Mouse (Mus musculus) B cell, adult 62 days (primary cell): ENCODE data around the gene Igfbp3. TPM values are rescaled to one million over a fixed set of nuclear protein-coding genes. Genes with fewer than 3 reads are reported as not detected.

Source experiments
- total RNA-seq: library from RNA; stranded (reverse); gene quantifications from 4 replicates; pipeline ENCODE4 v1.2.4, GENCODE M21; 2023

Igfbp3 gene
- total RNA-seq, result 0.30 TPM in 1 of 4 replicates, not detected in the others

GRCm38 (mm10) chr11:7213501-7214341 lies at the start of gene Igfbp3:
Gene Igfbp3 (minus strand): TSS chr11:7213923.

DNA sequence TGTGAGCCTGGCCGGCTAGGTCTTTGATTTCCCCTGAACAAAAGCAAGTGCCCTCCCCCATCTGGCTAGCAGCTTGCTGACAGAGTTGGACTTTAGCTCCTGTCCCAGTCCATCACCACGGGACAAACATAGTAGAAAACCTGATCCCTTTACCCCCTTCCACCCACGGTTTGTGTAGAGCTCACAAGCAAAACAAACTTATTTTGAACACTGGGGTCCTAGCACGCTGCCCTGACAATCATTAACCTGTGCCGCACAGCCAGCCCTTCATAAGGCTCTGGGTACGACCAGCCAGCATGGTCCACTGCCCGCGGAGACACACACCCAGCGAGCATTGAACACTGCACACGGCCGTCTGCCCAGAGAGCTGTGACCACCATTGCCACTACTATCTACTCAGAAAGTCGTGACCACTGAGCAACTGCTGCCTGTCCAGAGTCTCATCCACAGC lies 16.2 kb downstream of the Igfbp3 start, which contains the start of gene Igfbp1:
Igfbp1 (plus strand) TSS at position 292 of the 451 bp plus-strand sequence.

GRCm38 (mm10) chr11:7188469-7188868 lies 25.3 kb downstream of the Igfbp3 start, which contains the start of gene Gm11985:
Gene Gm11985 (minus strand): TSS chr11:7188569.

Other genes starting within 250 kb of the Igfbp3 start
- gene Adcy1, start 150.4 kb downstream of the Igfbp3 start, total RNA-seq, result not detected in 4 replicates
- gene Gm11985, start 25.4 kb downstream of the Igfbp3 start, total RNA-seq, result not detected in 4 replicates
- gene Igfbp1, start 16.1 kb downstream of the Igfbp3 start, total RNA-seq, result not detected in 4 replicates